Mouse (Mus musculus): ENCODE data around the gene Lbx1. TPM values are rescaled to one million over a fixed set of nuclear protein-coding genes. Genes with fewer than 3 reads are reported as not detected.

The Lbx1 gene
- polyA plus RNA-seq, 1 experiment from 2014 or later: 0.75 TPM

- Histone ChIP-seq H3K36me3 (no peaks in the 10 kb centered on the region), H3K9me3 (replicated peaks) (no peaks in the 10 kb centered on the region), H3K4me1 (peaks cover 15% of the 10 kb centered on the region), H3K4me2 (replicated peaks) (no peak overlapping the region), H3K4me3 (replicated peaks) (0 out of 2 replicates have a peak overlapping the region, but pooled peaks have one; percentile 6), H3K27ac (replicated peaks) (no peak overlapping the region), H3K9ac (no peak overlapping the region), H3K27me3 (peaks cover 82% of the 10 kb centered on the region)
- 5% methylated on average over 23 of the region's 23 CpGs for WGBS
- no peak for ATAC-seq (ENCODE audit: insufficient number of reproducible peaks, low FRiP score, low TSS enrichment, low read depth)
Observed at GRCm38 (mm10) chr19:45242348-45243263, 7.0 kb upstream of the Lbx1 start.

- Histone ChIP-seq H3K4me1 (peaks cover 15% of the 10 kb centered on the region), H3K4me3 (replicated peaks) (no peak overlapping the region), H3K4me2 (replicated peaks) (no peak overlapping the region), H3K36me3 (no peaks in the 10 kb centered on the region), H3K27ac (replicated peaks) (no peak overlapping the region), H3K9ac (no peak overlapping the region), H3K27me3 (peaks cover 88% of the 10 kb centered on the region), H3K9me3 (replicated peaks) (no peaks in the 10 kb centered on the region)
- WGBS: 18% methylated on average over 4 of the region's 4 CpGs
- ATAC-seq (ENCODE audit: insufficient number of reproducible peaks, low FRiP score, low TSS enrichment, low read depth): no peak
Observed at GRCm38 (mm10) chr19:45242017-45242347, 6.4 kb upstream of the Lbx1 start.

- Histone ChIP-seq H3K4me3 (replicated peaks) (no peak overlapping the region), H3K9me3 (replicated peaks) (no peaks in the 10 kb centered on the region), H3K4me1 (peaks cover 33% of the 10 kb centered on the region), H3K4me2 (replicated peaks) (no peak overlapping the region), H3K9ac (no peak overlapping the region), H3K36me3 (no peaks in the 10 kb centered on the region), H3K27me3 (peaks cover 97% of the 10 kb centered on the region), H3K27ac (replicated peaks) (no peak overlapping the region)
- no peak for ATAC-seq (ENCODE audit: insufficient number of reproducible peaks, low FRiP score, low TSS enrichment, low read depth)
- WGBS: 16% methylated on average over 2 of the region's 2 CpGs
Observed at GRCm38 (mm10) chr19:45240026-45240425, 4.4 kb upstream of the Lbx1 start.

- no peak overlapping the region for H3K27ac ChIP-seq (replicated peaks)
Observed at GRCm38 (mm10) chr19:45239191-45239590, 3.6 kb upstream of the Lbx1 start.

GRCm38 (mm10) chr19:45237665-45238209, 2.1 kb upstream of the Lbx1 start:
- H3K4me1 ChIP-seq: peaks cover 42% of the 10 kb centered on the region
- 4% methylated on average over 3 of the region's 3 CpGs for WGBS
- no peak overlapping the region for H3K4me2 ChIP-seq (replicated peaks)
- no peak overlapping the region for H3K27ac ChIP-seq (replicated peaks)
- no peak for ATAC-seq (ENCODE audit: insufficient number of reproducible peaks, low FRiP score, low TSS enrichment, low read depth)
- no peaks in the 10 kb centered on the region for H3K36me3 ChIP-seq
- no peak overlapping the region for H3K9ac ChIP-seq
- H3K27me3 ChIP-seq: peaks cover 97% of the 10 kb centered on the region
- H3K9me3 ChIP-seq (replicated peaks): no peaks in the 10 kb centered on the region
- H3K4me3 ChIP-seq (replicated peaks): no peak overlapping the region

More at GRCm38 (mm10) chr19:45239191-45239590, 3.6 kb upstream of the Lbx1 start:
- H3K4me2 ChIP-seq (replicated peaks): no peak overlapping the region
- ATAC-seq (ENCODE audit: insufficient number of reproducible peaks, low FRiP score, low TSS enrichment, low read depth): no peak
- H3K9me3 ChIP-seq (replicated peaks): no peaks in the 10 kb centered on the region
- WGBS: 11% methylated on average over 1 of the region's 1 CpGs
- no peaks in the 10 kb centered on the region for H3K36me3 ChIP-seq
- no peak overlapping the region for H3K9ac ChIP-seq
- peaks cover 38% of the 10 kb centered on the region for H3K4me1 ChIP-seq
- peaks cover 97% of the 10 kb centered on the region for H3K27me3 ChIP-seq
- no peak overlapping the region for H3K4me3 ChIP-seq (replicated peaks)

- no peaks in the 10 kb centered on the region for H3K36me3 ChIP-seq
- H3K4me1 ChIP-seq: peaks cover 35% of the 10 kb centered on the region
- no peaks in the 10 kb centered on the region for H3K9me3 ChIP-seq (replicated peaks)
- no peak overlapping the region for H3K9ac ChIP-seq
- H3K27me3 ChIP-seq: peaks cover 97% of the 10 kb centered on the region
- H3K4me3 ChIP-seq (replicated peaks): peak overlapping the region; percentile 38
- peak overlapping the region; percentile 55; the same call in 1 of the 2 replicates for H3K4me2 ChIP-seq (replicated peaks)
- H3K27ac ChIP-seq (replicated peaks): no peak overlapping the region
- ATAC-seq (ENCODE audit: insufficient number of reproducible peaks, low FRiP score, low TSS enrichment, low read depth): no peak
- 5% methylated on average over 8 of the region's 8 CpGs for WGBS
Observed at GRCm38 (mm10) chr19:45237099-45237498, 1.5 kb upstream of the Lbx1 start.

GRCm38 (mm10) chr19:45236363-45236942, 841 bp upstream of the Lbx1 start:
- Histone ChIP-seq H3K27ac (replicated peaks) (no peak overlapping the region), H3K27me3 (peaks cover 97% of the 10 kb centered on the region), H3K4me3 (replicated peaks) (peak overlapping the region; percentile 38), H3K4me2 (replicated peaks) (peak overlapping the region; percentile 55), H3K4me1 (peaks cover 40% of the 10 kb centered on the region), H3K9me3 (replicated peaks) (no peaks in the 10 kb centered on the region), H3K36me3 (no peaks in the 10 kb centered on the region), H3K9ac (no peak overlapping the region)
- WGBS: under 1% methylated on average over 39 of the region's 39 CpGs
- peak; percentile 83 for ATAC-seq (ENCODE audit: insufficient number of reproducible peaks, low FRiP score, low TSS enrichment, low read depth)

- peak overlapping the region; percentile 38 for H3K4me3 ChIP-seq (replicated peaks)
- H3K4me1 ChIP-seq: peaks cover 47% of the 10 kb centered on the region
- H3K27me3 ChIP-seq: peaks cover 95% of the 10 kb centered on the region
- H3K4me2 ChIP-seq (replicated peaks): peak overlapping the region; percentile 55
- no peak overlapping the region for H3K9ac ChIP-seq
- no peak overlapping the region for H3K27ac ChIP-seq (replicated peaks)
- H3K9me3 ChIP-seq (replicated peaks): no peaks in the 10 kb centered on the region
- no peak for ATAC-seq (ENCODE audit: insufficient number of reproducible peaks, low FRiP score, low TSS enrichment, low read depth)
- H3K36me3 ChIP-seq: no peaks in the 10 kb centered on the region
- under 1% methylated on average over 52 of the region's 53 CpGs for WGBS
Observed at GRCm38 (mm10) chr19:45235331-45235741, 276 bp downstream of the Lbx1 start.

GRCm38 (mm10) chr19:45234771-45235231, 811 bp downstream of the Lbx1 start:
- Histone ChIP-seq H3K27ac (replicated peaks) (no peak overlapping the region), H3K9me3 (replicated peaks) (no peaks in the 10 kb centered on the region), H3K4me3 (replicated peaks) (peak overlapping the region; percentile 38), H3K9ac (no peak overlapping the region), H3K36me3 (no peaks in the 10 kb centered on the region), H3K27me3 (peaks cover 96% of the 10 kb centered on the region), H3K4me1 (peaks cover 48% of the 10 kb centered on the region), H3K4me2 (replicated peaks) (peak overlapping the region; percentile 55)
- no peak for ATAC-seq (ENCODE audit: insufficient number of reproducible peaks, low FRiP score, low TSS enrichment, low read depth)
- WGBS: under 1% methylated on average over 42 of the region's 42 CpGs

- Histone ChIP-seq H3K4me2 (replicated peaks) (no peak overlapping the region), H3K27ac (replicated peaks) (no peak overlapping the region), H3K9me3 (replicated peaks) (no peaks in the 10 kb centered on the region), H3K4me3 (replicated peaks) (peak overlapping the region; percentile 38), H3K27me3 (peaks cover 97% of the 10 kb centered on the region), H3K9ac (no peak overlapping the region), H3K36me3 (no peaks in the 10 kb centered on the region), H3K4me1 (peaks cover 53% of the 10 kb centered on the region)
- no peak for ATAC-seq (ENCODE audit: insufficient number of reproducible peaks, low FRiP score, low TSS enrichment, low read depth)
- 2% methylated on average over 22 of the region's 22 CpGs for WGBS
Observed at GRCm38 (mm10) chr19:45234191-45234770, 1.3 kb downstream of the Lbx1 start.

Measured in embryonic facial prominence, embryonic 15.5 days (tissue).